Mouse (Mus musculus): Measurements from ENCODE around the gene Lair1. TPM values are rescaled to one million over a fixed set of nuclear protein-coding genes. Genes with fewer than 3 reads are reported as not detected.
"Not testable (repeated sequence)": the region's sequence is repeated elsewhere in the genome, so short reads cannot be mapped to it uniquely, and the experiment has no call there.

Gene Lair1
- polyA plus RNA-seq, 1 experiment from 2014 or later: 0.22 TPM

- no peaks in the 10 kb centered on the region for H3K27me3 ChIP-seq (replicated peaks; ENCODE audit: low read depth, poor library complexity, severe bottlenecking)
- no peaks in the 10 kb centered on the region for H3K9me3 ChIP-seq
- no peaks in the 10 kb centered on the region for H3K36me3 ChIP-seq (replicated peaks)
- H3K27ac ChIP-seq (replicated peaks): no peak overlapping the region
- no peak overlapping the region for H3K4me3 ChIP-seq
- no peaks in the 10 kb centered on the region for H3K4me1 ChIP-seq
- DNase-seq (ENCODE audit: low spot score): no peak
Measured at GRCm38 (mm10) chr7:4081706-4082105, 18.7 kb upstream of the Lair1 start.

GRCm38 (mm10) chr7:4080552-4080951, 17.5 kb upstream of the Lair1 start:
- no peaks in the 10 kb centered on the region for H3K27me3 ChIP-seq (replicated peaks; ENCODE audit: low read depth, poor library complexity, severe bottlenecking)
- no peaks in the 10 kb centered on the region for H3K36me3 ChIP-seq (replicated peaks)
- WGBS: 89% methylated on average over 4 of the region's 4 CpGs
- no peaks in the 10 kb centered on the region for H3K4me1 ChIP-seq
- no peak overlapping the region for H3K27ac ChIP-seq (replicated peaks)
- no peak overlapping the region for H3K4me3 ChIP-seq
- DNase-seq (ENCODE audit: low spot score): no peak
- no peaks in the 10 kb centered on the region for H3K9me3 ChIP-seq

GRCm38 (mm10) chr7:4079511-4079910, 16.5 kb upstream of the Lair1 start:
- no peak for DNase-seq (ENCODE audit: low spot score)
- H3K9me3 ChIP-seq: no peaks in the 10 kb centered on the region
- H3K27me3 ChIP-seq (replicated peaks; ENCODE audit: low read depth, poor library complexity, severe bottlenecking): no peaks in the 10 kb centered on the region
- no peak overlapping the region for H3K4me3 ChIP-seq
- no peak overlapping the region for H3K27ac ChIP-seq (replicated peaks)
- H3K4me1 ChIP-seq: no peaks in the 10 kb centered on the region
- WGBS: 84% methylated on average over 7 of the region's 7 CpGs
- no peaks in the 10 kb centered on the region for H3K36me3 ChIP-seq (replicated peaks)

GRCm38 (mm10) chr7:4073144-4073543, 10.1 kb upstream of the Lair1 start:
- no peak overlapping the region for H3K27ac ChIP-seq (replicated peaks)
- no peaks in the 10 kb centered on the region for H3K36me3 ChIP-seq (replicated peaks)
- no peaks in the 10 kb centered on the region for H3K4me1 ChIP-seq
- 81% methylated on average over 3 of the region's 3 CpGs for WGBS
- no peaks in the 10 kb centered on the region for H3K27me3 ChIP-seq (replicated peaks; ENCODE audit: low read depth, poor library complexity, severe bottlenecking)
- H3K9me3 ChIP-seq: no peaks in the 10 kb centered on the region
- no peak overlapping the region for H3K4me3 ChIP-seq
- no peak for DNase-seq (ENCODE audit: low spot score)

GRCm38 (mm10) chr7:4071066-4071465, 8.1 kb upstream of the Lair1 start:
- Histone ChIP-seq H3K27ac (replicated peaks) (no peak overlapping the region), H3K27me3 (replicated peaks; ENCODE audit: low read depth, poor library complexity, severe bottlenecking) (no peaks in the 10 kb centered on the region), H3K4me3 (no peak overlapping the region), H3K36me3 (replicated peaks) (no peaks in the 10 kb centered on the region), H3K9me3 (no peaks in the 10 kb centered on the region), H3K4me1 (no peaks in the 10 kb centered on the region)
- DNase-seq (ENCODE audit: low spot score): no peak
- 87% methylated on average over 6 of the region's 6 CpGs for whole genome bisulfite sequencing

GRCm38 (mm10) chr7:4063714-4064425, 866 bp upstream of the Lair1 start:
- WGBS: 97% methylated on average over 1 of the region's 1 CpGs
- Histone ChIP-seq H3K4me3 (no peak overlapping the region), H3K27ac (replicated peaks) (no peak overlapping the region), H3K36me3 (replicated peaks) (no peaks in the 10 kb centered on the region), H3K9me3 (no peaks in the 10 kb centered on the region), H3K4me1 (no peaks in the 10 kb centered on the region), H3K27me3 (replicated peaks; ENCODE audit: low read depth, poor library complexity, severe bottlenecking) (no peaks in the 10 kb centered on the region)
- DNase-seq (ENCODE audit: low spot score): no peak

GRCm38 (mm10) chr7:4060602-4061188, 2.3 kb downstream of the Lair1 start:
- H3K4me3 ChIP-seq; H3K27ac ChIP-seq (replicated peaks); H3K36me3 ChIP-seq (replicated peaks); H3K9me3 ChIP-seq; DNase-seq (ENCODE audit: low spot score); H3K27me3 ChIP-seq (replicated peaks; ENCODE audit: low read depth, poor library complexity, severe bottlenecking); H3K4me1 ChIP-seq: not testable (repeated sequence)
- WGBS: 52% methylated on average over 9 of the region's 9 CpGs

GRCm38 (mm10) chr7:4026794-4027421, 36.1 kb downstream of the Lair1 start:
- H3K4me1 ChIP-seq: no peaks in the 10 kb centered on the region
- no peaks in the 10 kb centered on the region for H3K36me3 ChIP-seq (replicated peaks)
- no peak overlapping the region for H3K27ac ChIP-seq (replicated peaks)
- no peak overlapping the region for H3K4me3 ChIP-seq
- WGBS: 29% methylated on average over 3 of the region's 3 CpGs
- no peaks in the 10 kb centered on the region for H3K27me3 ChIP-seq (replicated peaks; ENCODE audit: low read depth, poor library complexity, severe bottlenecking)
- H3K9me3 ChIP-seq: 0 out of 2 replicates have a peak, but pooled peaks cover 3% of the 10 kb centered on the region
- DNase-seq (ENCODE audit: low spot score): no peak

GRCm38 (mm10) chr7:4004636-4005035, 58.4 kb downstream of the Lair1 start:
- not testable (repeated sequence) for H3K4me1 ChIP-seq; H3K27ac ChIP-seq (replicated peaks); H3K36me3 ChIP-seq (replicated peaks); H3K4me3 ChIP-seq; DNase-seq (ENCODE audit: low spot score); H3K27me3 ChIP-seq (replicated peaks; ENCODE audit: low read depth, poor library complexity, severe bottlenecking)
- WGBS: 67% methylated on average over 3 of the region's 3 CpGs
- peaks cover 28% of the 10 kb centered on the region for H3K9me3 ChIP-seq

- WGBS: 83% methylated on average over 4 of the region's 4 CpGs
- not testable (repeated sequence) for H3K4me1 ChIP-seq; H3K4me3 ChIP-seq; H3K36me3 ChIP-seq (replicated peaks); H3K27ac ChIP-seq (replicated peaks); H3K27me3 ChIP-seq (replicated peaks; ENCODE audit: low read depth, poor library complexity, severe bottlenecking); DNase-seq (ENCODE audit: low spot score)
- H3K9me3 ChIP-seq: peaks cover 24% of the 10 kb centered on the region
Measured at GRCm38 (mm10) chr7:4003996-4004395, 59.0 kb downstream of the Lair1 start.

GRCm38 (mm10) chr7:3962017-3962416, 101.0 kb downstream of the Lair1 start:
- DNase-seq (ENCODE audit: low spot score): no peak
- Histone ChIP-seq H3K4me3 (no peak overlapping the region), H3K9me3 (0 out of 2 replicates have a peak, but pooled peaks cover 11% of the 10 kb centered on the region), H3K36me3 (replicated peaks) (no peaks in the 10 kb centered on the region), H3K27me3 (replicated peaks; ENCODE audit: low read depth, poor library complexity, severe bottlenecking) (no peaks in the 10 kb centered on the region), H3K4me1 (no peaks in the 10 kb centered on the region), H3K27ac (replicated peaks) (no peak overlapping the region)
- 89% methylated on average over 2 of the region's 2 CpGs for WGBS

- Histone ChIP-seq H3K36me3 (replicated peaks) (no peaks in the 10 kb centered on the region), H3K4me3 (no peak overlapping the region), H3K9me3 (0 out of 2 replicates have a peak, but pooled peaks cover 8% of the 10 kb centered on the region), H3K4me1 (no peaks in the 10 kb centered on the region), H3K27ac (replicated peaks) (no peak overlapping the region), H3K27me3 (replicated peaks; ENCODE audit: low read depth, poor library complexity, severe bottlenecking) (no peaks in the 10 kb centered on the region)
- 87% methylated on average over 3 of the region's 3 CpGs for WGBS
- DNase-seq (ENCODE audit: low spot score): no peak
Measured at GRCm38 (mm10) chr7:3957387-3957786, 105.6 kb downstream of the Lair1 start.

Data from embryonic facial prominence, embryonic 10.5 days (tissue).